In genomic region chr16:95811092-95811491, GRCm38 (mm10) we compare ENCODE assay signal across 9 mouse cellular contexts.
DNase-seq lines count a peak whose midpoint lies in the region; ATAC-seq lines count a peak whose summit lies in the region.
"Had no signal": no experiment of that assay in that cellular context is flagged by ENCODE, and none has a peak within 500 bp of the region (broad histone marks: within the 10 kb centered on the region; RNA-seq: fewer than 3 reads in every experiment).

No protein-coding gene starts in this region.

- no peaks in the 10 kb centered on the region for H3K36me3 ChIP-seq in heart, embryonic 10.5 days
- H3K36me3 ChIP-seq in kidney, embryonic 15.5 days = no peaks in the 10 kb centered on the region
- H3K36me3 ChIP-seq in midbrain, embryonic 10.5 days = no peaks in the 10 kb centered on the region

- H3K4me3 ChIP-seq in heart, embryonic 10.5 days = no peak overlapping the region
- no peak overlapping the region for H3K4me3 ChIP-seq in kidney, embryonic 15.5 days (replicated peaks)
- no peak overlapping the region for H3K4me3 ChIP-seq in midbrain, embryonic 10.5 days

- no peaks in the 10 kb centered on the region for H3K4me1 ChIP-seq in heart, embryonic 10.5 days
- peaks cover 18% of the 10 kb centered on the region for H3K4me1 ChIP-seq in kidney, embryonic 15.5 days
- no peaks in the 10 kb centered on the region for H3K4me1 ChIP-seq in midbrain, embryonic 10.5 days

- no peak overlapping the region for H3K9ac ChIP-seq in kidney, embryonic 15.5 days

- WGBS in heart, embryonic 10.5 days = 81% methylated on average over 6 of the region's 6 CpGs
- 66% methylated on average over 6 of the region's 6 CpGs for WGBS in kidney, embryonic 15.5 days
- 85% methylated on average over 6 of the region's 6 CpGs for WGBS in midbrain, embryonic 10.5 days

- H3K4me2 ChIP-seq in kidney, embryonic 15.5 days = no peak overlapping the region

- H3K27me3 ChIP-seq in heart, embryonic 10.5 days (ENCODE audit: insufficient read depth, poor library complexity, severe bottlenecking) = no peaks in the 10 kb centered on the region
- H3K27me3 ChIP-seq in kidney, embryonic 15.5 days = no peaks in the 10 kb centered on the region
- H3K27me3 ChIP-seq in midbrain, embryonic 10.5 days (ENCODE audit: low read depth, poor library complexity, severe bottlenecking) = no peaks in the 10 kb centered on the region

- ATAC-seq in kidney, embryonic 15.5 days (replicated peaks; ENCODE audit: low FRiP score) = no peak

- H3K9me3 ChIP-seq in heart, embryonic 10.5 days = no peaks in the 10 kb centered on the region
- H3K9me3 ChIP-seq in kidney, embryonic 15.5 days (replicated peaks) = no peaks in the 10 kb centered on the region
- H3K9me3 ChIP-seq in midbrain, embryonic 10.5 days (replicated peaks) = 0 out of 2 replicates have a peak, but pooled peaks cover under 1% of the 10 kb centered on the region

- peak; percentile 97 for DNase-seq in heart, adult 11 months
- DNase-seq in heart, embryonic 10.5 days (ENCODE audit: low spot score) = no peak
- peak; percentile 76 for DNase-seq in adrenal gland, postnatal 14 days
- DNase-seq in ovary, postnatal 36 days (ENCODE audit: low spot score) = peak; percentile 86
- DNase-seq in right cerebral cortex, postnatal 25 days = no peak
- no peak for DNase-seq in layer of hippocampus, adult 11-12 months (ENCODE audit: low spot score)
- DNase-seq in midbrain, embryonic 10.5 days (ENCODE audit: low spot score) = no peak

- no peak overlapping the region for H3K27ac ChIP-seq in heart, embryonic 10.5 days
- H3K27ac ChIP-seq in kidney, embryonic 15.5 days = peak overlapping the region; percentile 51; the same call in 1 of the 2 replicates
- no peak overlapping the region for H3K27ac ChIP-seq in midbrain, embryonic 10.5 days (replicated peaks)
- H3K27ac ChIP-seq: macrophage had no signal

Comparison
In these comparisons a context has a peak if more than half of its experiments do, and no peak if none do; other contexts are left out.
1. DNase-seq: peak in heart, adult 11 months (single experiment), adrenal gland, postnatal 14 days (single experiment) and ovary, postnatal 36 days (single experiment); none in heart, embryonic 10.5 days (single experiment), right cerebral cortex, postnatal 25 days (single experiment), layer of hippocampus, adult 11-12 months (single experiment) and midbrain, embryonic 10.5 days (single experiment).